Mouse (Mus musculus): ENCODE results near the gene Sncb. TPM values are rescaled to one million over a fixed set of nuclear protein-coding genes. Genes with fewer than 3 reads are reported as not detected.
A peak's percentile ranks its signal among the peaks of the same experiment; 100 is the strongest.
"Not testable (repeated sequence)": the region's sequence is repeated elsewhere in the genome, so short reads cannot be mapped to it uniquely, and the experiment has no call there.

The Sncb gene
- total RNA-seq (2015) (not detected in 2 replicates), total RNA-seq (2017) (not detected in 2 replicates)

GRCm38 (mm10) chr13:54766192-54766768 is at the start of gene Sncb:
Gene Sncb (minus strand): TSS chr13:54766595.
- ATAC-seq (ENCODE audit: poor library complexity, severe bottlenecking): peak; percentile 57; the same call in 1 of the 2 replicates

GRCm38 (mm10) chr13:54813381-54813780 is 47.0 kb upstream of the Sncb start:
- ATAC-seq (ENCODE audit: poor library complexity, severe bottlenecking): no peak

GRCm38 (mm10) chr13:54811476-54811875 is 45.1 kb upstream of the Sncb start:
- no peak for ATAC-seq (ENCODE audit: poor library complexity, severe bottlenecking)

- no peak for ATAC-seq (ENCODE audit: poor library complexity, severe bottlenecking)
These were observed 41.7 kb upstream of the Sncb start for GRCm38 (mm10) chr13:54808067-54808466.

DNA sequence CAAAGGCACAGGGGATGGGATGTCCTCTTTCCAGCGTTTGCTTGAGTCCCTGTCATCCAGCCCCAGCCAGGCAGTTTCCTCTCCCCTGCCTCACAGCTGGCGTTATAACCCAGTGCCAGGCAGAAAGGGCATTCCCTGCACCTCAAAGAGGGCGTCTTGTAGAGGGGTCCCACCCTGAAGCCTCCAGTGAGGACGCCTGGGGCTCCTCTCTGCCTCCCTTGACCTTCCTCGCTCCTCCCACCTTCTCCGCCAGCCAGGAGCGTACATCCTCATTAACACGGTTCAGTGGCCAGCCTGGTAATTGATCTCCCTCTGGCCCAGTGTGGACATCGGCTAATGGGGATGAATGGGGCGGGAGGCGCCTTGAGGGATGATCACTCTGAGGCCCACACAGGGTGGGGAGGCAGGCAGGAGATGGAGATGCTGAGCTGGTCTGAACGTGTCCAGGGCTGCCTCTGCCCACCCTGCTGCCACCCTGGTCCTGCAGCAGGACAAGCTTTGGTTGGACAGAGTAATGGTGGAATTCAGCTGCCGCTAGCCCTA is 40.1 kb upstream of the Sncb start:
- no peak for ATAC-seq (ENCODE audit: poor library complexity, severe bottlenecking)

DNA sequence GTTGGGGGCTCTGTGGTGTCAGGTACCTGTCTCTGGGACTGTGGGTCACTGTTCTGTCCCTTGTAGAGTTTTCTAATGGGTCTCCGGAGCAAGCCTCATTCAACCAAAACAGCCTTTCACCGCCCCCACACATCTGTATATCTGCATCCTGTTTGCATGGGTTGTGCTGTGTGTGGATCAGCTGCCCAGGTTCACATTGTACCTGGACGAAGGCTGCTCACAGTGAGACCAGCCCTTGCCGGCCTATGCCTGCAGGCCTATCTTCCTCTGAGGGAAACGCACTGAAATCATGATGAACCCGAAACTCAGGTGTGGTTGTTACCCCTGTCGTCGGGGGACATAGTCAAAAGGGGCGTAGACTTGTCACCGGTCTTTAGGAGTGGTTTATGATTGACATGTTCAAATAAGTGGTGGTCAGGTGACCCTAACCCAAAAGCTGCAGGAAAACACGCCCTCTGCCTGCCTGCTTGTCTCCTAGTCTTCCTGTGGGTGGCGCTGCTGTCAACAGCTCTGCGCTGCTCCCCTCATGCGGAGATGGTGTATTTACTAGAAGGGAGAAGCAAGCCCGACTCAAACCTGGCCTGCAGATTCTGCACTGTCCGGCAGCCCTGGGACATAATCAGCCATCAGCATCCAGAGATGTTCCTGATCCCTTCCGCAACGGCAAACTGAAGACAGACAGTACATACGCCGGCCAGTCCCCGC is 38.9 kb upstream of the Sncb start:
- ATAC-seq (ENCODE audit: poor library complexity, severe bottlenecking): no peak

- no peak for ATAC-seq (ENCODE audit: poor library complexity, severe bottlenecking)
These were observed 36.6 kb upstream of the Sncb start for GRCm38 (mm10) chr13:54803010-54803409.

- ATAC-seq (ENCODE audit: poor library complexity, severe bottlenecking): no peak
These were observed 33.8 kb upstream of the Sncb start for GRCm38 (mm10) chr13:54800206-54800605.

GRCm38 (mm10) chr13:54799701-54800100 is 33.3 kb upstream of the Sncb start:
- ATAC-seq (ENCODE audit: poor library complexity, severe bottlenecking): peak; percentile 73

DNA sequence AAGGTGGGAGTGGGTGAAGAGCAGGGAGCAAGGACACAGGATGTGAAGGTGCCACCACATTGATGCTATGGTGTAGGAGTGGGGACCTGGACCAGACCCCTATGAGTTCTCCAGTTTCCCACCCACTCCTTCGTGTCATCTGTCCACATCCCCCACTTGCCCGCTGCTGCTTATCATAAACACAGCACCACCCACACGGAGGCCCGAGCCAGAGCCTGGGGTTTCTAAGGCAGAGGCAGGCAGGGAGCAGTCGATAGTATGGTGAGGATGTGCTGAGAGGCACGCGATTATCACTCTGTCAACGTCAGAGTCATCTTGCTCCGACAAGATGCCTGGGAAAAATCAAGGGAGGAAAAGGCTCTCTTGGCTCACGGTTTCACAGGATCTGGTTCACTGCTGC is 32.3 kb upstream of the Sncb start:
- no peak for ATAC-seq (ENCODE audit: poor library complexity, severe bottlenecking)

GRCm38 (mm10) chr13:54797861-54798643 is 31.7 kb upstream of the Sncb start:
- ATAC-seq (ENCODE audit: poor library complexity, severe bottlenecking): no peak

- 0 out of 2 replicates have a peak, but pooled peaks have one; percentile 57 for ATAC-seq (ENCODE audit: poor library complexity, severe bottlenecking)
These were observed 31.0 kb upstream of the Sncb start for GRCm38 (mm10) chr13:54797356-54797755.

GRCm38 (mm10) chr13:54794843-54795242 is 28.4 kb upstream of the Sncb start:
- ATAC-seq (ENCODE audit: poor library complexity, severe bottlenecking): no peak

DNA sequence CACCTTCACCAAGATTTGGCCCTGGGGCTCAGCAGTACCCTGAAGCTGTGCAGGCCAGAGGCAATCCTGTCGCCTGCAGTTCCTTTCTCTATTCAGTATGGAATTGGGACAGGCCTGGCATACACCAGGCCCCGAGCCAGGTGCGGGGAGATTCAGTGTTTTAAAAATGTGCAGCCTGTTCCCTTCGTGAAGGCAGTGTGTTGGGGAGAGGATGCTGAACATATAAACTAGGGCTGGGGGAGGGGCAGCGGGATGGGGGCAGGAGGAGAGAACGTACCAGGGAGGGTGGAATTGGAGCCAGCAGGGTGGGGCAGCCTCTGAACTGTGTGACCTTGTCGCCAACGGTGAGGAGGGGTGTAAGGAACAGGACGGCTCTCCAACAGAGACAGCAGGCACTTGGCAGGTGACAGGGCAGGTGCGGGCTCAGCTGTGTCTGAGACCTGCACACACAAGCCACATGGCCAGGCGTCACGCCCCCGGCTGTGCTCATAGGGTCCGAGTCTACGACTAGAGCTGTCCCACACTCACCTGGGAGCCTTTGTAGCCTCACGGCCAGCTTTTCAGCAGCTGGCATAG is 27.7 kb upstream of the Sncb start:
- ATAC-seq (ENCODE audit: poor library complexity, severe bottlenecking): no peak

DNA sequence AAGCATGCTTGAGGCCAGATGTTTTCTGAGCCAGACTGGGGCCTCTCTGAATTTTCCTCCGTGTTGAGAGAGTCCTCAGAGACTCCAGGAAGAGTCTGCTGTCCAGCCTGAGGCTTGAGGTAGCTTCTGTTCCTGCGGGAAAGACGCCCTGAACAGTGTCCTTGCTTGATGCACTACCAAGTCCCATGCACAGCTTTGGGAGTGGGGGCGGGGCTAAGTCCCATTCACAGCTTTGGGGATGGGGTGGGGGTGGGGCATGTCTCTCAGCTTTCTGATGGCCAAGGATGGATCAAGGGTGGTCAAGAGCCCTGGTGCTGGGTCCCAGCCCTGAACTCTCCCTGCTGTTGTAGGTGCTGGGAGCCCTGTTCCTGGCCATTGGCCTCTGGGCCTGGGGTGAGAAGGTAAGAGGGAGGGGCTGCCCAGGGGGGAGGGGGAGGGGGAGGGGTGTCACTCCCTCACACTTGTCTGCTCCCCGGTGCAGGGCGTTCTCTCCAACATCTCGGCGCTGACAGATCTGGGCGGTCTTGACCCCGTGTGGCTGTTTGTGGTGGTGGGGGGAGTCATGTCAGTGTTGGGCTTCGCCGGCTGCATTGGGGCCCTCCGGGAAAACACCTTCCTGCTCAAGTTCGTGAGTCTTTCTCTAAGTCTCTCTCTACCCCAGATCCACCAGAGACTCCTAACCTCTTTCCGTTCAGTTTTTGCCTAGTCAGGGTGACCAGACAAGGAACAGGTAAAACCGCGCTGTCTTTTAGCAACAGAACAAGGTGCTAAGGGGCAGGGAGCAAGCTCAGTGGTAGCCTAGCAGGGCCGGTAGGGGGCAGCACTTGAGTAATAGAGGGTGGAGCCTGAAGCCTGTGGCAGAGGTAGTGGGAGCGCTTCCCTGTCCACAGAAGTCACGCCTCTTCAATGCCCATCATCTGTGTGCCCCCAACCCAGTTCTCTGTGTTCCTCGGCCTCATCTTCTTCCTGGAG is 26.1 kb upstream of the Sncb start:
- no peak for ATAC-seq (ENCODE audit: poor library complexity, severe bottlenecking)

- ATAC-seq (ENCODE audit: poor library complexity, severe bottlenecking): 0 out of 2 replicates have a peak, but pooled peaks have one; percentile 0
These were observed 23.4 kb upstream of the Sncb start for GRCm38 (mm10) chr13:54789561-54790397.

DNA sequence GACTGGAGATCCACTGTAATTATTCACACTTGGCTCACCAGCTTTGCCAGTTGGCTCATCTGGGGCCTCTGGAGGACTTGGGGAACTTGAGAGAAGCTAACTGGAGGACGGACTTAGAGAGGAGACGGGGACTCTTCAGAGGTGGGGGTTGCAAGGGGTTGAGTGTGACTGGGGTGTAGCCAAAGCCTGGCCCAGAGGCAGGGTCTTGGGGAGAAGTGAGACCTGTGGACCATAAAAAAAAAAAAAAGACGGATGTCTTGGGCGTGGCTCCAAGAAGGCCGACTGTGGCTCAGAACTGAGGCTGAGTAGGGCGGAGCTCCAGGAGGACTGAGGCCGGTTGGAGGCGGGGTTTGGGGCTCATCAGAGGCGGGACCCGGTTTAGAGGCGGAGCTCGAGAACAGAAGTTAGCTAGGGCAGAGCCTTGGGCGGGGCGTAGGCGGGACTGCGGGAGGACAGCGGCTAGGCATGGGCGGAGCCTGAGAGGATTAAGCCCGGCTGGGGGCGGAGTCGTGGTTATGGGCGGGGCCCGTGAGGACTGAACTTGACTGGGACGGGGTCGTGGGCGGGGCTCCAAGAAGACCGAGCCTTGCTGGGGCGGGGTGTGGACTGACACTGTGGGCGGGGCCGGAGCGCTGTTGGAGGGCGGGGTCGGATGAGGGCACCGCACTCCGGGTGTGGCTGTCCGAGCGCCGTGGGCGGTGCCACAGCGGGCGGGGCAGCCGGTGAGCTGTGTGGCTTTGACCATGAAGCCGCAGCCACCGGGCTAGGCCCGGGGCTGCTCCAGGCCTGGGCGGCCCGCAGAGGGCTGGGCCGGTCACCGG is 22.6 kb upstream of the Sncb start, which contains the start of gene Tspan17:
TSS of gene Tspan17 (plus strand) at position 638 of the 821 bp plus-strand sequence.
- ATAC-seq (ENCODE audit: poor library complexity, severe bottlenecking): peak; percentile 92

DNA sequence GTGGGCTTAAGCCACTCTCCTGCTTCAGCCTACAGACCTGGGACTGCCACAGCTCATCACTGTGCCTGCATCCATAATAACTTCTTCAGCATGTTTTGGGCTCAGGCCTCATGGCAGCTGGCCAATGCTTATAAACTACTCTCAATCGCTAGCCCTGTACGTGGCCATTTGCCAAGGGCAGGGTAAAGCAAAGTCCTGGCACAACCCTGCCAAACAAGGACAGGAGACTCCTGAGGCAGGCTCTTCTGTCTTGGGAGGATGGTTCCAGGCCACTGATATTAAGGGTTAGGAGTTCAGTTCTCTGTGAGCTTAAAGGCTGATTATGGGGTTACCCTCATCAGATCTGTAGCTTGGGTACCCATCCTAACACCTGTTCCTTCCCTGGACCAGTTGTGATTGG is 21.2 kb upstream of the Sncb start:
- ATAC-seq (ENCODE audit: poor library complexity, severe bottlenecking): not testable (repeated sequence)
